Mouse (Mus musculus): Measurements from ENCODE around the gene 3300002I08Rik. TPM values are rescaled to one million over a fixed set of nuclear protein-coding genes. Genes with fewer than 3 reads are reported as not detected.
A peak's percentile ranks its signal among the peaks of the same experiment; 100 is the strongest.
"Not testable (repeated sequence)": the region's sequence is repeated elsewhere in the genome, so short reads cannot be mapped to it uniquely, and the experiment has no call there.

Gene 3300002I08Rik
- total RNA-seq (2021), result 1 to 10 TPM; 7.2 to 7.7 TPM

DNA sequence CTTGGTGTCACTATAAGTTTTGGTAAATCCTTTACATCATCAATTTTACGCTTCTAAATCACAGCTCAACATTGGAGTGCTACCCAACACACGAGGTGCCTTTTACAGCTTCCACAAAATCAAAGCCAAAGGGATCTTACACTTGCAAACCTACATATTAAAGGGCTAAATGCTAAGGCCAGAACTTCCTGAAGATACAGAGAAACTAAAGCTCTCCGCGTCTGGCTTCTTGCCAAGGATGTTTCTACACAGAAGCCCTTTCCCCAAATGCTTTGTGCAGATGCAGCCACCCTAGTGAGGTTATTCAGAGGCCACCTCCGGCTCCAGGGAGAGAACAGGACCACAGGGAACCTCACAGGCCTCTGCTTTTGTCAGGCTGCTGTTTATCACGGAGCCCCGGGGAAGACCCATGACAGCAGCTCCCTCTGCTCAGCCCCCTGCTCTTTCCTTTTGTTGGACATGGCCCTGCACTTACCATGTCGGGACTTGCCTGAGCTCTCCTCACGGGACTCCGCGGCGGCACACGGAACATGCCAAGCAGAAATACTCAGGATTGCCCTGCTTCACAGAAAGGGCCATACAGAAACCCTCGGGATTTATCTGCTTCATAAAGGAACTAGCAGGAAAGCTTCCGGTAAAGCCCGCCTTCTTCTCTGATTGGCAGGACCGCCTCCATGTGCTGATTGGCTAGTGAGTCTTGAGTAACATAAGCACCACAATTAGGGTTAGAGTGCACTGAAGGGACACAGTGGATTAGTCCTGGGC is at the start of gene 3300002I08Rik:
Gene 3300002I08Rik, minus strand, starts transcription at position 653 of the 765 bp plus-strand sequence.
- peak; percentile 67 to 83 for DNase-seq (ENCODE audit: extremely low spot score in 1 of 2, low spot score in 1 of 2)

DNA sequence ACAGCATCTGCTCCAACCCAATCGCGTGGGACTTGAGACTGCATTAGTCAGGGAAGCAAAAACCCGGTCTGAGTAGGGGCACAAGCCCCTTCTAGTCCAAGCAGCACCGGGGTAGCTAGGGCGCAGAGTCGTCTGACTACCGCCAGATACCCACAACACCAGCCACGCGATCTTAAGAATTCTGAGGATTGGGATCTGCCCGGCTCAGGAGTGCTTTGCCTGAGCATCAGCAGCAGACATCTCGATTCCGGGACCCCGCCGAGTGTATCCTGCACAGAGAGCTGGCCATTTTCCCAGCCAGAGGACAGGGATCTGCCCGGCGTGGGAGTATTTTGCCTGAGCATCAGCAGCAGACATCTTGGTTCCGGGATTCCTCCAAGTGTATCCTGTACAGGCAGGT is 49.6 kb upstream of the 3300002I08Rik start:
- DNase-seq (ENCODE audit: extremely low spot score in 1 of 2, low spot score in 1 of 2), result not testable (repeated sequence)

DNA sequence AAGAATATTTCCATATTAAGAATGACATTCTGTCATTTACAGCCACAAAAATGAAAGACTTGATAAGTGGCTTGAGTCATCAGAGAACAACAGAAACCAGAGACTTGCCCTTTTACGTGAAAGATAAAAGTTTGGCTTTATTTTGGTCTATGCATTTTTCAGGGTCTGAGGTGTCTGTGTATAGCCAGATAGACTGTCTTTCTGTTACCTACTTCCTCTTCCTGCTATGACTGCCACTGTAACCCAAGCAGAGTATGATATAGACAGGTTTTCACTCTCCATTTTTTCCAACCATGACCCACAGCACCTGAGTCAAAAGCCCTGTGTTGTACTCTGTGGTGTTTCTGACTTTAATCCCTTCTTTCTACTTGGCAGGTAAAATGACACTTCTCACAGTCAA is 27.6 kb upstream of the 3300002I08Rik start:
- no peak for DNase-seq (ENCODE audit: extremely low spot score in 1 of 2, low spot score in 1 of 2)

DNA sequence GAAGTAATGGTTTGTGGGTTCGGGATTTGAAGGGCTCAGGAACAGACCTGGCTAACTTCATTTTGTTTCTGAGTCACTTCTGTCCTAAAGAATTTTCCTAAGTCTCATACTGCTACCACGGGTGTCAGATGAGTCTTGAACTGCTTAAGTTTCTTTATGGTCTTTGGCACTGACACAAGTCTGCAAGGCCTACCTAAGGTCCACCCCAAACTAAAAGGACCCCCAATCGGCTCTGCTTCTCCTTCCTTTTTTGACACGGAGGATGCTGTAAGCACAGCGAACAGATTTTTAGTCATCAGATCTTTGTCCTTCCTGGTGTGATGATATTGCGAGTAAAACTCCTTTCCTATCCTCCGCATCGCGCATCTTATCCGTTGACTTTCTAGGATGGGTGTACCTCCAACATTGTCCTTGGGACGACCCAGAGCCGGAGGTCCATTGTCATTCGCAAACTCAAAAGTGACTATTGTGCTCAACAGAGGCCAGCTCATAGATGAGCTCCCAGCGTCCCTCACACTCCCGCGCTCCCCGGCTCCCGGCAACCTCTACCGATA is 23.1 kb upstream of the 3300002I08Rik start:
- not testable (repeated sequence) for DNase-seq (ENCODE audit: extremely low spot score in 1 of 2, low spot score in 1 of 2)

DNA sequence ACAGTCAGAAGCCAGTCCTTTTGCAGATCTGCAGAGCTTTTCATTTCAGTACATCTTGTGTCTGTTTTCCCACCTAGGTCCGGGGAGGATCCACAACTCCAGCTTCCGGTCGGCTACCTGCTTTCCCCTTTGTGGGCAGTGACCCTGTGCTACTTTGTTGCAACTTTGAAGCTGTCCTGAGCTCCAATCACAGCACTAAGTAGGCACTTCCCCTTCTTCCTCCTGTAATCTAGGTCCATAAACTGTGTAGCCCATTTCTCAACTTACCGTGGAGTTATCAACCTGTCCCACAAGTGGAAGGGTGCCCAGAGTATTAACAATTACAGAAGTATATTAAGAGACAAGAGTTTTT is 289 bp upstream of the 3300002I08Rik start:
- DNase-seq (ENCODE audit: extremely low spot score in 1 of 2, low spot score in 1 of 2), result no peak

DNA sequence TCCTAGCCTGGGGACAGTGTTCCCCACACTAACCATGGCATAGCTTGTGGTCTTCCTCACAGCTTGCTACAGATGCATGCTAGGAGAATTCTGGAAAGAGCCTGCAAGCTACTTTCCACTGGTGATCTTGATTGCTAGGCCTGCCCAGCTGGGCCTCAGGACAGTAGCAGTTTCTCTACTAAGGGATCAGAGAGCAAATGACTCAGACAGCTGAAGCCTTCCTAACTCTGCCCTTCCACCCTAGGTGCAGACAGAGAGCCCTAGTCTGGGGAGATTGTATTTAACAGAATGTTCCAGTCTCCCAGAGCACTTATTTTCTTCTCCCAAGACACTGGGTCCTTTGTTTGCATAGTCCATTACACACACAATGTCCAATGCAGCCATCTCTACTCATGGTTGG is 5.4 kb downstream of the 3300002I08Rik start:
- DNase-seq (ENCODE audit: extremely low spot score in 1 of 2, low spot score in 1 of 2), result not testable (repeated sequence)

DNA sequence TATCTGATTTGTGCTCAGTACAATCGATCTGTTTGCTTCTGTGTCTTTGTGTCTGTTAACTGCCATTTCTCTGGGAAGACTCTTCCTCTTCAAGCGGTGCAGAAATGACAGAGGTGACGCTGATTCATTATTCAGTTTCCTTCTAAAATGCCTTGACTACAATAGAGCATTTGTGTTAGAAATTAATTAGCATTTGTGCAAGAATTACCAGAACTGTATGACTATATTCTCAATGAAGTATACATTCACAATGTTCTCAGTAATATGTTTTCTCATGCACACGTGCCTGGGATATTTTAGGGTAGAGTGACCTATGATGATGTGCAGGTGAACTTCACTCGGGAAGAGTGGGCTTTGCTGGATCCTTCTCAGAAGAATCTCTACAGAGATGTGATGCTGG is 39.2 kb downstream of the 3300002I08Rik start, which contains the start of gene Gm10130:
Gene Gm10130, plus strand, starts transcription at position 301 of the 400 bp plus-strand sequence.
- no peak for DNase-seq (ENCODE audit: extremely low spot score in 1 of 2, low spot score in 1 of 2)

DNA sequence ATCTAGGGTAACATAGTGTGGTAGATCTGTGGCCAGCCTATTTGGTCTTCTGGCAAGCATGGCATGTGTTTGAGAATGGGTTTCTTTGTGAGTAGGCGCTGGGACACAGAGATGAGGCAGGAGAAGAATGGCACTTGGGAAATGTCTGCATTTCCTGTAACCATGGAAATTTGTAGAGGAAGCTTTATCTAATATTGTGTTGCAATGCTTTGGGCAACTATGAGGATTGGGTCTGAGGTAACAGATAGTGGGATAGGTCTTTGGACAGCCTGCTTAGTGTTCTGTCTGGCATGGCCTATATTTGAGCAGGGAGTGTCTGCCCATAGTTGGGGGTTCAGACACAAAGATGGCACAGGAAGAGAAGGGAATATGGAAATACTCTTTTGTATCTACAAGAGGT is 43.6 kb downstream of the 3300002I08Rik start:
- DNase-seq (ENCODE audit: extremely low spot score in 1 of 2, low spot score in 1 of 2), result no peak

DNA sequence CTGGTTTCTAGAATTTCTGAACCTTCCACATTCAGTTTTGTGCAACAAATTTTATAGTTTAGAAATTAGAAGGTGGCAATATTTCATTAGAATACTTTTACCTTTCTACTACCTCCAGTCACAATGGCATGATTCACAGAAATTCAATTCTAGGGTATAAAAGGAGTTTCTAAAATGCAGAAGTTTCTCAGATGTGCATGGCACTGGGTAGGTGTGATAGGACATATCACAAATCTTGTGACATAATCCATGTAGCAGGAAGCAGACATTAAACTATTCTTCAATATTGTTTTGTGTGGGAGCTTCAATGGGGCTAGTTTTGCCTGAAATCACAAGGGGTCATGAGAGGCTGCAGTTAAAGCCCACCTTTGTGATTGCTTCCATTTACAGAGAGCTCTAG is 46.4 kb downstream of the 3300002I08Rik start:
- no peak for DNase-seq (ENCODE audit: extremely low spot score in 1 of 2, low spot score in 1 of 2)

DNA sequence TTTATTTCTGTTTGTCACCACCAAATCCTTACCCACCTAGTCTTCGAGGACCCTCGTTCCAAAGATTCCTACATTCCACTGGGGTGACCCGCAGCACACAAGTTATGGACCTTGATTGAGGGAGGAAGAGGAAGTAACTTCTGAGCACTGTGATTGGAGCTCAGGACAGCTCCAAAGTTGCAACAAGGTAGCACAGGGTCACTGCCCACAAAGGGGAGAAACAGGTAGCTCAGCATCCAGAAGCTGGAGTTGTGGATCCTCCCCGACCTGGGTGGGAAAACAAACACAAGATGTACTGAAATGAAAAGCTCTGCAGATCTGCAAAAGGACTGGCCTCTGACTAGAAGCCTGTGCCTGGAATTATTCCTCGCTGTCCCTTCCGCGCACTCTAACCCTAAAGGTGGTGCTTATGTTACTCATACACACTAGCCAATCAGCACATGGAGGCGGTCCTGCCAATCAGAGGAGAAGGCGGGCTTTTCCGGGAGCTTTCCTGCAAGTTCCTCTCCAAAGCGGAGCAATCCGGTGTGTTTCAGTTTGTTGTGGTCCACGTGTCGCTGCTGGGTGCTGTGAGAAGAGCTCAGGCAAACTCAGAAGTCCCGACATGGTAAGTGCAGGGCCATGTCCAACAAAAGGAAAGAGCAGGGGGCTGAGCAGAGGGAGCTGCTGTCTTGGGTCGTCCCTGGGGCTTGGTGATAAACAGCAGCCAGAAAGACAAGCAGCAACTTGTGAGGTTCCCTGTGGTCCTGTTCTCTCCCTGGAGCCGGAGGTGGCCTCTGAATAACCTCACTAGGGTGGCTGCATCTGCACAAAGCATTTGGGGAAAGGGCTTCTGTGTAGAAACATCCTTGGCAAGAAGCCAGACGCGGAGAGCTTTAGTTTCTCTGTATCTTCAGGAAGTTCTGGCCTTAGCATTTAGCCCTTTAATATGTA is 51.3 kb downstream of the 3300002I08Rik start:
- peak; percentile 60 to 85 for DNase-seq (ENCODE audit: extremely low spot score in 1 of 2, low spot score in 1 of 2)

DNA sequence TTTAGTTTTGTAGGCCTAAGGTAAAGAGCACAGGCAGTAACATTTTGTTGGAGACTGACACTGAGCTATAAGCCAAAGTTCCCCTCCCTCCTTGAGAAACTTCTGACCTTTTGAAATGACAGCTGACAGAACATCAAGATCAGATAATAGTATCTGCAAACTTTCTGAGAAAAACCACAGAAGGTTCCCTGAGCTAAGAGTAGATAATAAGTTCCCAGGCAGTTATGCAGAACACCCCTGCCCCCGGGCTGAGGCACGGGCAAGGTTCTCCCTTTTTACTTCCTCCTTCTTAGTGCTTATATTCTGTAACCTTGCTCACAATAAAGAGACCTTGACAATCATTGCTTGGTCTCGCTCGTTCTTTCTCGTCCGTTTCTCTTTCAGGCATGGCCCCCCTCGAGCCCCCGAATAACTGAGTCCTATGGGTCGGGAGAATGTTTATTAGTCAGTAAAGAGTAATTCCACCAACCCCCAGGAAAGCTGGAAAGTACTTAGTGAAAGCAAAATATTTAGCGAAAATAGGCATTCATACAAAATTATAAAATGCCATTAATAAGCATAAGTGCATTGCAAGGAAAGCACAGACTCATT is 55.3 kb downstream of the 3300002I08Rik start:
- DNase-seq (ENCODE audit: extremely low spot score in 1 of 2, low spot score in 1 of 2), result no peak

DNA sequence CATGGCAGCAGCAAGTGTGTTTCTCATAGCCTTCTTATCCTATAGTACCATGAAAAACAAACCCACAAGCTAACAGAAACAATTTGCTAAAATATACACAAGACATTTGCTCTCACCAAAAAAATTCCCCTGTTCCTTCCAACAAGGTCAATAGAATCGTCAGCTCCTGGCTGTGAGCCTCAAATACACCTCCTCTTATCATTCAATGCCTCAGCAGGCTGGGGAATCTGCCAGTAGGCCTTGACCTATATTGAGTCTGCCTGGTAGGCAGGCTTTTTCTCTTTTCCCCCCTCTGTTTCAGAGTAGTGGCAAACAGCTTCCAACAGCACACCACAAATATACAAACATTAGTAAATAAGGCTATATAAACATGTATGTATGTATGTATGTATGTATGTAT is 63.5 kb downstream of the 3300002I08Rik start:
- no peak for DNase-seq (ENCODE audit: extremely low spot score in 1 of 2, low spot score in 1 of 2)

DNA sequence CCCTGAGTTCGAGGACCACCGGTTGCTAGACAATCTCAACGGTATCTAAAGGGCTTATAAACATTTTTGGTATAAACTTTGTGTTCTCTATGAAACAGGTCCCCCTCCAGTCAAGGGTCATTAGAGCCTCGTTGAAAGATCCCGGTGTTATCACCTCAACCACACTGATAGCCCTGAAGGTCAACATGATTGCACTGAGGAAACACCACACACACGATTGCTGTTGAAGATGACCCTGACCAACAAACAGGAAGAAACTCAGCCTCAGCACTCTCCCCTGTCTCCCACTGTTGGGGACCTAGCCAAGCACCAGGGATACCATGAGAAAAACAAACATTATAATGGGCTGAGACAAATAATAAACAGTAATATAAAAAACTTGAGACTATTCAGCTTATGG is 68.9 kb downstream of the 3300002I08Rik start:
- DNase-seq (ENCODE audit: extremely low spot score in 1 of 2, low spot score in 1 of 2), result no peak

Other genes starting within 250 kb of the 3300002I08Rik start
- gene Zfp120, start 226.1 kb downstream of the 3300002I08Rik start, total RNA-seq (2021), result 10 to 100 TPM in 1 of 2 experiments, 1 to 10 TPM in 1; 9.9 to 10.8 TPM
- gene Gm10770, start 183.1 kb downstream of the 3300002I08Rik start, total RNA-seq (2021), result not detected
- under 1 TPM in 1 of 2 experiments, not detected in 1; 0.20 TPM for gene Gm14139, start 181.0 kb downstream of the 3300002I08Rik start, total RNA-seq (2021)
- 10 to 100 TPM in 1 of 2 experiments, 1 to 10 TPM in 1; 8.8 to 11.3 TPM for gene Zfp937, start 144.7 kb downstream of the 3300002I08Rik start, total RNA-seq (2021)
- 1 to 10 TPM; 6.5 to 7.5 TPM for gene Gm21994, start 107.2 kb downstream of the 3300002I08Rik start, total RNA-seq (2021)
- gene Gm14124, start 105.2 kb downstream of the 3300002I08Rik start, total RNA-seq (2021), result under 1 TPM; 0.14 to 0.32 TPM
- 1 to 10 TPM in 1 of 2 experiments, not detected in 1; 2.0 TPM for gene Gm10130, start 39.1 kb downstream of the 3300002I08Rik start, total RNA-seq (2021)
- 1 to 10 TPM; 7.8 to 9.2 TPM for gene Zfp442, start 88.7 kb upstream of the 3300002I08Rik start, total RNA-seq (2021)
- under 1 TPM in 1 of 2 experiments, not detected in 1; 0.27 TPM for gene Zfp345, start 122.3 kb upstream of the 3300002I08Rik start, total RNA-seq (2021)
- under 1 TPM in 1 of 2 experiments, not detected in 1; 0.27 TPM for gene Cst7, start 207.7 kb upstream of the 3300002I08Rik start, total RNA-seq (2021)
- 10 to 100 TPM; 52.4 to 58.0 TPM for gene Apmap, start 245.8 kb upstream of the 3300002I08Rik start, total RNA-seq (2021)